ENCODE assay signal across 2 mouse cellular contexts in genomic region chr11:79529736-79530135, GRCm38 (mm10).
TF ChIP-seq lines count a peak whose summit lies in the region.

No protein-coding gene starts in this region.

TF ChIP-seq in CH12.LX, 34 proteins besides CTCF, POLR2A, EP300 and RAD21:
- no peak for TF ChIP-seq ELF1 (IDR thresholded peaks at IDR 0.05; ENCODE audit: low read depth, low read length)
- TF ChIP-seq ZMIZ1 (IDR thresholded peaks at IDR 0.05; ENCODE audit: low read depth, low read length) = peak; percentile 75; the same call in 1 of the 2 replicates
- TF ChIP-seq NRF1 (IDR thresholded peaks at IDR 0.05; ENCODE audit: low read depth, low read length) = 0 out of 2 replicates have a peak, but pooled peaks have one; percentile 36
- TF ChIP-seq JUND (conservative IDR thresholded peaks at IDR 0.05; ENCODE audit: low read depth, low read length) = peak; percentile 52
- TF ChIP-seq USF2 (conservative IDR thresholded peaks at IDR 0.05; ENCODE audit: low read depth, low read length) = no peak
- TF ChIP-seq MYC (IDR thresholded peaks at IDR 0.05; ENCODE audit: low read depth, low read length) = no peak
- no peak for TF ChIP-seq KAT2A (IDR thresholded peaks at IDR 0.05; ENCODE audit: insufficient replicate concordance, low read length)
- no peak for TF ChIP-seq USF1 (IDR thresholded peaks at IDR 0.05; ENCODE audit: low read depth, low read length)
- no peak for TF ChIP-seq NELFE (IDR thresholded peaks at IDR 0.05; ENCODE audit: low read depth, low read length)
- TF ChIP-seq PAX5 (IDR thresholded peaks at IDR 0.05; ENCODE audit: low read length) = no peak
- no peak for TF ChIP-seq E2F4 (IDR thresholded peaks at IDR 0.05; ENCODE audit: insufficient replicate concordance, low read depth, low read length)
- no peak for TF ChIP-seq HCFC1 (IDR thresholded peaks at IDR 0.05; ENCODE audit: low read depth, low read length)
- TF ChIP-seq JUN (IDR thresholded peaks at IDR 0.05; ENCODE audit: insufficient read depth, low read depth, low read length) = peak; percentile 66; the same call in 1 of the 2 replicates
- TF ChIP-seq POLR2AphosphoS2 (IDR thresholded peaks at IDR 0.05; ENCODE audit: low read depth, low read length) = no peak
- peak; percentile 10; the same call in 1 of the 2 replicates for TF ChIP-seq MAX (IDR thresholded peaks at IDR 0.05; ENCODE audit: low read length)
- peak; percentile 42; the same call in 1 of the 2 replicates for TF ChIP-seq BHLHE40 (IDR thresholded peaks at IDR 0.05; ENCODE audit: low read depth, low read length)
- peak; percentile 34; the same call in 1 of the 2 replicates for TF ChIP-seq MAFK (IDR thresholded peaks at IDR 0.05; ENCODE audit: insufficient replicate concordance, low read length)
- peak; percentile 49 for TF ChIP-seq ETS1 (conservative IDR thresholded peaks at IDR 0.05; ENCODE audit: low read depth, low read length)
- peak; percentile 5; the same call in 1 of the 2 replicates for TF ChIP-seq ZNF384 (IDR thresholded peaks at IDR 0.05; ENCODE audit: low read depth, low read length)
- TF ChIP-seq ZKSCAN1 (IDR thresholded peaks at IDR 0.05; ENCODE audit: borderline replicate concordance, low read depth, low read length) = no peak
- 0 out of 2 replicates have a peak, but pooled peaks have one; percentile 23 for TF ChIP-seq TBP (conservative IDR thresholded peaks at IDR 0.05; ENCODE audit: low read depth, low read length)
- TF ChIP-seq ZC3H11A (IDR thresholded peaks at IDR 0.05; ENCODE audit: low read depth, low read length) = no peak
- 0 out of 2 replicates have a peak, but pooled peaks have one; percentile 36 for TF ChIP-seq MEF2A (IDR thresholded peaks at IDR 0.05; ENCODE audit: borderline replicate concordance, low read depth, low read length)
- 0 out of 2 replicates have a peak, but pooled peaks have one; percentile 44 for TF ChIP-seq CHD1 (IDR thresholded peaks at IDR 0.05; ENCODE audit: low read depth, low read length)
- peak; percentile 11 for TF ChIP-seq SMC3 (IDR thresholded peaks at IDR 0.05; ENCODE audit: low read depth, low read length)
- TF ChIP-seq TCF12 (IDR thresholded peaks at IDR 0.05; ENCODE audit: low read depth, low read length) = peak; percentile 32; the same call in 1 of the 2 replicates
- TF ChIP-seq GABPA (IDR thresholded peaks at IDR 0.05; ENCODE audit: insufficient replicate concordance, low read depth, low read length) = no peak
- TF ChIP-seq IRF4 (IDR thresholded peaks at IDR 0.05; ENCODE audit: low read depth, low read length) = no peak; the same call in 1 of the 2 replicates
- TF ChIP-seq RCOR1 (conservative IDR thresholded peaks at IDR 0.05; ENCODE audit: low read depth, low read length) = no peak
- TF ChIP-seq SIN3A (IDR thresholded peaks at IDR 0.05; ENCODE audit: low read length) = no peak; the same call in 1 of the 2 replicates
- 0 out of 2 replicates have a peak, but pooled peaks have one; percentile 24 for TF ChIP-seq MAZ (IDR thresholded peaks at IDR 0.05; ENCODE audit: low read depth, low read length)
- TF ChIP-seq UBTF (IDR thresholded peaks at IDR 0.05; ENCODE audit: low read depth, low read length) = no peak
- peak; percentile 49; the same call in 1 of the 2 replicates for TF ChIP-seq CHD2 (IDR thresholded peaks at IDR 0.05; ENCODE audit: low read length)
- TF ChIP-seq MXI1 (IDR thresholded peaks at IDR 0.05; ENCODE audit: low read depth, low read length) = no peak

TF ChIP-seq in myocyte, 11 proteins besides CTCF, POLR2A, EP300 and RAD21:
- TF ChIP-seq POLR2AphosphoS2 (IDR thresholded peaks at IDR 0.05; ENCODE audit: insufficient read length, low read depth) = no peak
- TF ChIP-seq MYOD1 (IDR thresholded peaks at IDR 0.05; ENCODE audit: control insufficient read depth in 1 of 3, insufficient read length in 2 of 3, low read depth in 2 of 3) = no peak
- no peak for TF ChIP-seq MYOG (IDR thresholded peaks at IDR 0.05; ENCODE audit: control insufficient read depth in 1 of 3, insufficient read depth in 1 of 3, insufficient read length in 2 of 3, low read depth in 2 of 3)
- TF ChIP-seq TCF12 (IDR thresholded peaks at IDR 0.05; ENCODE audit: insufficient read depth, poor library complexity, severe bottlenecking) = no peak
- TF ChIP-seq CEBPB (IDR thresholded peaks at IDR 0.05; ENCODE audit: insufficient read depth, poor library complexity, severe bottlenecking) = no peak
- no peak for TF ChIP-seq SRF (IDR thresholded peaks at IDR 0.05; ENCODE audit: control insufficient read depth, insufficient read length, low read depth)
- TF ChIP-seq USF1 (IDR thresholded peaks at IDR 0.05; ENCODE audit: low read depth) = no peak
- no peak for TF ChIP-seq REST (IDR thresholded peaks at IDR 0.05; ENCODE audit: insufficient read depth, insufficient read length)
- TF ChIP-seq E2F4 (IDR thresholded peaks at IDR 0.05; ENCODE audit: insufficient read depth) = no peak
- TF ChIP-seq TCF3 (IDR thresholded peaks at IDR 0.05; ENCODE audit: insufficient read length, low read depth) = no peak
- no peak for TF ChIP-seq MAX (IDR thresholded peaks at IDR 0.05; ENCODE audit: low read depth)
